Mouse (Mus musculus): Measurements from ENCODE around the gene Ttc41.

DNA sequence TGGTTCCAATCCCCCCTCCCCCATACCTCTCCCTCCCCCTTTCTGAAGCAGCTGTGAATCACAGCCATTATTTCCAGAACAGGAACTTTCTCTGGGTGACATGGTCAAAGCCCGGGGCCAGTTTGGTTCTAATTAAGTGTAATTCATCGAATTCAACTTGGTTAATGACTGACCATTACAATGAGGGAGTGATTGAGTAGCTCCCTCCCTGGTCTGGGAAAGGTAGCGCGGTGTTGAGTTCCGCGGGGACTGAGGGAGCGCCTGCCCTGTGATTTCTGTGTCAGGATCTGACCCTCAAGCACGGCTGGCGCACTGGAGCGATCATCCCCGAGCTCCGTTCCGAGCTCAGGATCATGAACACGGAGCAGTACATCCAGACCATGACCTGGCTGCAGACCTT, 119.3 kb downstream of the Ttc41 start:
- TF ChIP-seq FLI1 (IDR thresholded peaks at IDR 0.05; ENCODE audit: low read length) (no peak), GATA1 (IDR thresholded peaks at IDR 0.05; ENCODE audit: borderline replicate concordance, low read length) (no peak)
